Mouse (Mus musculus) forebrain, embryonic 16.5 days (tissue): ENCODE measurements at regions not wholly inside any gene's neighbourhood (a gene's known extent, or its start where the extent isn't known, plus 50 kb on each side); places are given as distances from the start of the nearest gene placed in this dataset.

Experiments used
- ATAC-seq: fragments of 200-750 bp; cut with Nextera tagmentation; 2 replicates; pipeline ENCODE4 v1.8.0; 2017; ENCODE audit warnings: mild to moderate bottlenecking, moderate library complexity
- H3K27ac ChIP-seq: fragments of 300-500 bp; sonication (generic); 2 replicates; pipeline ENCODE4 v1.5.1; 2014; ENCODE audit warnings: low read length, control low read depth
- H3K27me3 ChIP-seq: fragments of 300-500 bp; sonication (generic); replicated peaks from 2 replicates; pipeline ENCODE4 v1.6.1; 2014; ENCODE audit warnings: low read length; ENCODE audit not compliant: control insufficient read depth, insufficient read depth
- H3K36me3 ChIP-seq: fragments of 300-500 bp; sonication (generic); 2 replicates; pipeline ENCODE4 v1.6.1; 2014; ENCODE audit not compliant: control insufficient read depth, insufficient read depth
- H3K4me1 ChIP-seq: fragments of 300-500 bp; sonication (generic); replicated peaks from 2 replicates; pipeline ENCODE4 v1.6.1; 2014; ENCODE audit warnings: low read length; ENCODE audit not compliant: control insufficient read depth, insufficient read depth
- H3K4me2 ChIP-seq: fragments of 300-500 bp; sonication (generic); 2 replicates; pipeline ENCODE4 v1.6.1; 2014; ENCODE audit warnings: mild to moderate bottlenecking, low read length, control low read depth
- H3K4me3 ChIP-seq: fragments of 300-500 bp; sonication (generic); replicated peaks from 2 replicates; pipeline ENCODE4 v1.5.1; 2014; ENCODE audit warnings: mild to moderate bottlenecking, low read length, control low read depth
- H3K9ac ChIP-seq: fragments of 300-500 bp; sonication (generic); replicated peaks from 2 replicates; pipeline ENCODE4 v1.6.1; 2014; ENCODE audit warnings: low read depth, low read length, control low read depth
- H3K9me3 ChIP-seq: fragments of 300-500 bp; sonication (generic); 2 replicates; pipeline ENCODE4 v1.6.1; 2016; ENCODE audit warnings: low read length; ENCODE audit not compliant: control insufficient read depth
- WGBS: fragments of 180-500 bp; shearing (Covaris S2); extraction: QIAGEN DNeasy Blood & Tissue Kit; methylation state at CpG from one replicate; pipeline ENCODE4 v1.1.7; 2014; 5-methylcytosine and 5-hydroxymethylcytosine counted together

- 91% methylated on average over 4 of the region's 4 CpGs for WGBS
- no peaks in the 10 kb centered on the region for H3K4me1 ChIP-seq
- H3K36me3 ChIP-seq: no peaks in the 10 kb centered on the region
- H3K4me2 ChIP-seq: no peak overlapping the region
- H3K9me3 ChIP-seq: no peaks in the 10 kb centered on the region
- H3K27me3 ChIP-seq: no peaks in the 10 kb centered on the region
- no peak for ATAC-seq
- H3K4me3 ChIP-seq: no peak overlapping the region
- no peak overlapping the region for H3K9ac ChIP-seq
- no peak overlapping the region for H3K27ac ChIP-seq
Measured at GRCm38 (mm10) chr13:37712908-37713496, 65.2 kb upstream of the Rreb1 start.

DNA sequence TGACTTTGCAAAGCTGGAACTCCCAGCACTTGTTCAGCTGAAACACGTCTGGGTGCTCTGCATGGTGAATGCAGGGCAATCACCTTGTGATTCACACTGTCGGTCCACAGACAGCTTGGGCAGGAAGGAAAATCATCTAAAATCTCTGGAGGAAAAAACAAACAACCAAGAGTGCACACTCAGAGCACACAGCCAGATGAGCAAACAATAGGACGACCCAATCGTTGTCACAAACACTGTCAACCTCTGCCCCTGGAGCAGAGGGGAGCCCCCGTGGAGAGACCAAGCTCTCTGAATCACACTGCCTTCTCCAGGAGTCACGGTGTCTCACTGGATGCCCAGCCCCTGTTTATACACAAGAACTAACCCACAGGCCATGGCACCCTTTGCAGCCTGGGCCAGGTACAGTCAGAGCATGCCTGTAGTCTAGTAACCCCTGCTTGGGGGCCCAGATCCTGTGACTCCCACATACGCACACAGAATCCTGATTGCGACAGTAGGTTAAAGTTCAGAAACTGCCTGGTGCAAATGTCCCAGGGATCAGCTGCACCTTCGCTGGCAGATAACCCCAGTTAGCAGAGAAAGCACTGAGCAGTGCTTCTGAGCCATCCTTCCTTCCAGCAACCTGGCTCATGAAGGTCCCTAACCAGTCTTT lies 63.0 kb upstream of the Rreb1 start:
- H3K27me3 ChIP-seq: no peaks in the 10 kb centered on the region
- H3K27ac ChIP-seq: no peak overlapping the region
- H3K4me3 ChIP-seq: no peak overlapping the region
- no peaks in the 10 kb centered on the region for H3K4me1 ChIP-seq
- H3K4me2 ChIP-seq: no peak overlapping the region
- H3K9ac ChIP-seq: no peak overlapping the region
- H3K9me3 ChIP-seq: no peaks in the 10 kb centered on the region
- 61% methylated on average over 9 of the region's 9 CpGs for WGBS
- no peak for ATAC-seq
- no peaks in the 10 kb centered on the region for H3K36me3 ChIP-seq

DNA sequence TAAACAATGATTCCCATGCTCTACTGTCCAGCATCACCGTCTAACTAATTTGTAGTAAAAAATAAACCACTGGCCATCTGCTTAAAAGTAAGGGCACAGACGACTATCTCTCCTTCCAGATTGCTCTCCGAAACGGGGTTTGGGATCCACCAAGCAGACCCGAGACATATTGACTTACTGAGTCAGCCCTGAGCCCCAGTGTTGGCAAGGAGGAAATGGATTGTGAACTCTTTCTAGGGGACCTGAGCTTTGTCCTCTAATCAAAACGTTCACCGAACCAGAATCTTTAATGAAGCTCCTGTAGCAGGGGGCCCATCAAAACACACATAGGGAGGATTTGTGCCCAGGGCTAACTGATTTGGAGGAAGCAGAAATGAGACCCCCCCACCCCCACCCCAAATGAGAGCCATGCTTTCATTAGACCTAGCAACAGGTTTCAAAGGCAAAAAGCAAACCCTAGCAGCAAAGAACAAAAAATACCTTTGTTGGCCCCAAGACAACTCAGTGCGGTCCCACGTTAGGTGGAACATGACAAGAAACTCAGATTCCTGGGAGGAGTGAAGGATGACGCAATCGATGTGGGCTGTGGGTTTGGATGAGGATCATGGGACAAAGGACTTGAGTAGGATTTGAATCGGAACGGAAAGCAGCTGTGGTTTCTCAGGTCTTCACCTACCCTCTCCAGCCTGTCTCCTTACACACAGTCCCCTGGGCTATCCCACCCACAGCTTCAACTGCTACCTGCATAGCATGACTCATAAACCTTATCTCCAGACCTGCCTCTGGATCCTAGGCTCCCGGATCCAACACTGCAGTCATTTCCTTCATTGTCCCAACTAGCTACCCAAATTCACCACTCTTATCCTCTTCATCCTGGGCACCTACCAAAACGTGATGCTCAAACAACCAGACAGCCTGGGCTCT lies 62.2 kb upstream of the Rreb1 start:
- no peaks in the 10 kb centered on the region for H3K9me3 ChIP-seq
- H3K4me3 ChIP-seq: no peak overlapping the region
- H3K27ac ChIP-seq: no peak overlapping the region
- 53% methylated on average over 15 of the region's 15 CpGs for WGBS
- H3K9ac ChIP-seq: no peak overlapping the region
- H3K27me3 ChIP-seq: no peaks in the 10 kb centered on the region
- H3K4me1 ChIP-seq: no peaks in the 10 kb centered on the region
- ATAC-seq: no peak
- H3K4me2 ChIP-seq: no peak overlapping the region
- H3K36me3 ChIP-seq: no peaks in the 10 kb centered on the region

GRCm38 (mm10) chr13:37717793-37718192 lies 60.4 kb upstream of the Rreb1 start:
- Histone ChIP-seq H3K27me3 (no peaks in the 10 kb centered on the region), H3K4me1 (no peaks in the 10 kb centered on the region), H3K9me3 (no peaks in the 10 kb centered on the region), H3K4me3 (no peak overlapping the region), H3K9ac (no peak overlapping the region), H3K27ac (no peak overlapping the region), H3K4me2 (no peak overlapping the region), H3K36me3 (no peaks in the 10 kb centered on the region)
- no peak for ATAC-seq
- WGBS: 83% methylated on average over 1 of the region's 1 CpGs

- H3K4me1 ChIP-seq: no peaks in the 10 kb centered on the region
- no peaks in the 10 kb centered on the region for H3K27me3 ChIP-seq
- H3K9ac ChIP-seq: no peak overlapping the region
- WGBS: 81% methylated on average over 4 of the region's 4 CpGs
- H3K27ac ChIP-seq: no peak overlapping the region
- H3K36me3 ChIP-seq: no peaks in the 10 kb centered on the region
- no peak overlapping the region for H3K4me2 ChIP-seq
- H3K4me3 ChIP-seq: no peak overlapping the region
- H3K9me3 ChIP-seq: no peaks in the 10 kb centered on the region
- no peak for ATAC-seq
Measured at GRCm38 (mm10) chr13:37718364-37718763, 59.8 kb upstream of the Rreb1 start.
